Mouse (Mus musculus) frontal cortex, adult 2 months (tissue): ENCODE measurements at regions not wholly inside any gene's neighbourhood (a gene's known extent, or its start where the extent isn't known, plus 50 kb on each side); places are given as distances from the start of the nearest gene placed in this dataset.
"Not testable (repeated sequence)": the region's sequence is repeated elsewhere in the genome, so short reads cannot be mapped to it uniquely, and the experiment has no call there.

Source experiments
- DNase-seq, 2 experiments: peaks; one replicate each; pipeline ENCODE4 v3.0.0; 2022; ENCODE audit warnings: low spot score in 1 of 2; ENCODE audit errors: extremely low spot score in 1 of 2

GRCm38 (mm10) chr12:64137997-64138396 lies 336.5 kb downstream of the Fscb start:
- peak; percentile 1 to 4 for DNase-seq

- no peak for DNase-seq
Observed at GRCm38 (mm10) chr12:64116438-64116837, 358.1 kb downstream of the Fscb start.

- peak; percentile 9 to 54 for DNase-seq
Observed at GRCm38 (mm10) chr12:64114476-64114875, 360.0 kb downstream of the Fscb start.

GRCm38 (mm10) chr12:64104214-64104613 lies 370.3 kb downstream of the Fscb start:
- DNase-seq: peak in 1 of 2 experiments; percentile 59

GRCm38 (mm10) chr12:64076789-64077188 lies 397.7 kb downstream of the Fscb start:
- DNase-seq: no peak

GRCm38 (mm10) chr12:64045528-64045927 lies 429.0 kb downstream of the Fscb start:
- peak; percentile 5 to 23 for DNase-seq

- DNase-seq: not testable (repeated sequence)
Observed at GRCm38 (mm10) chr12:64008631-64009030, 465.9 kb downstream of the Fscb start.
